Mouse (Mus musculus) ES-E14 (cell line): Measurements from ENCODE around the gene Syt10. TPM values are rescaled to one million over a fixed set of nuclear protein-coding genes. Genes with fewer than 3 reads are reported as not detected.
"Not testable (repeated sequence)": the region's sequence is repeated elsewhere in the genome, so short reads cannot be mapped to it uniquely, and the experiment has no call there.

Experiments used
- DNase-seq: peaks from one replicate; pipeline ENCODE4 v3.0.0-alpha.2; 2013; ENCODE audit warnings: low read depth, low spot score
- H3K27ac ChIP-seq: 2 replicates; pipeline ENCODE4 v1.5.1; 2012; ENCODE audit warnings: low read depth, mild to moderate bottlenecking, low read length, moderate library complexity, mixed read lengths; ENCODE audit not compliant: poor library complexity, insufficient read depth, severe bottlenecking
- H3K36me3 ChIP-seq: 2 replicates; pipeline ENCODE4 v1.6.1; 2012; ENCODE audit warnings: mild to moderate bottlenecking, low read length, moderate library complexity, mixed read lengths; ENCODE audit not compliant: control insufficient read depth, poor library complexity, insufficient read depth, severe bottlenecking
- H3K4me1 ChIP-seq, 2 experiments: fragments of 150-350 bp in 1 of 2; sonication (generic) in 1 of 2; 2 replicates each; pipeline ENCODE4 v1.6.1; 2012; ENCODE audit warnings: low read length in 2 of 2, mild to moderate bottlenecking in 1 of 2, mixed read lengths in 1 of 2; ENCODE audit not compliant: control insufficient read depth in 2 of 2, insufficient read depth in 2 of 2, poor library complexity in 1 of 2
- H3K4me3 ChIP-seq, 2 experiments: fragments of 150-350 bp in 1 of 2; sonication (generic) in 1 of 2; 2 replicates each; pipeline ENCODE4 v1.5.1; 2012; ENCODE audit warnings: low read length in 2 of 2, low read depth in 1 of 2, mild to moderate bottlenecking in 1 of 2, mixed read lengths in 1 of 2; ENCODE audit not compliant: insufficient read depth in 1 of 2, poor library complexity in 1 of 2, severe bottlenecking in 1 of 2
- H3K9ac ChIP-seq: 2 replicates; pipeline ENCODE4 v1.6.1; 2012; ENCODE audit warnings: low read depth, mild to moderate bottlenecking, low read length, mixed read lengths; ENCODE audit not compliant: poor library complexity, insufficient read depth, severe bottlenecking
- H3K9me3 ChIP-seq: fragments of 150-350 bp; sonication (generic); 2 replicates; pipeline ENCODE4 v1.6.1; 2012; ENCODE audit warnings: low read depth, mild to moderate bottlenecking, low read length; ENCODE audit not compliant: control insufficient read depth, insufficient read depth
- CHD2 ChIP-seq: IDR thresholded peaks from 2 replicates; pipeline ENCODE4 v1.6.1; 2014; ENCODE audit warnings: mild to moderate bottlenecking, low read depth, low read length, inconsistent platforms
- HCFC1 ChIP-seq: IDR thresholded peaks from 2 replicates; pipeline ENCODE4 v1.6.1; 2012; ENCODE audit warnings: low read length, inconsistent platforms, borderline replicate concordance; ENCODE audit not compliant: insufficient read depth
- MAFK ChIP-seq: IDR thresholded peaks from 2 replicates; pipeline ENCODE4 v1.6.1; 2014; ENCODE audit warnings: mild to moderate bottlenecking, low read depth, low read length, inconsistent platforms; ENCODE audit not compliant: insufficient read depth
- ZC3H11A ChIP-seq: IDR thresholded peaks from 2 replicates; pipeline ENCODE4 v1.6.1; 2012; ENCODE audit warnings: low read depth, mild to moderate bottlenecking, inconsistent platforms, low read length, borderline replicate concordance
- ZNF384 ChIP-seq: IDR thresholded peaks from 2 replicates; pipeline ENCODE4 v1.6.1; 2012; ENCODE audit warnings: low read depth, low read length, inconsistent platforms
- in situ Hi-C, 2 experiments: fragments of 600-800 bp; cut with MboI; formaldehyde crosslinking; loops; one replicate each; pipeline ENCODE4 v1.15.1; 2025; ENCODE audit warnings: low sequenced_read_pairs in 2 of 2, inconsistent platforms in 1 of 2; ENCODE audit not compliant: unreplicated experiment in 2 of 2
- total RNA-seq: library from RNA; depleted of rRNA; stranded (reverse); fragments of 300-350 nt; gene quantifications from 2 replicates; pipeline ENCODE4 v1.2.3, GENCODE M21; 2012; rRNA removed

Syt10 gene
- total RNA-seq, 1 experiment = not detected

- in situ Hi-C loops = no loop called here
- Histone ChIP-seq H3K4me3 (no peak overlapping the region), H3K4me1 (no peaks in the 10 kb centered on the region), H3K27ac (no peak overlapping the region), H3K9ac (no peak overlapping the region), H3K36me3 (no peaks in the 10 kb centered on the region), H3K9me3 (no peaks in the 10 kb centered on the region)
- TF ChIP-seq MAFK (no peak), HCFC1 (no peak), ZC3H11A (no peak), ZNF384 (no peak), CHD2 (no peak)
- no peak for DNase-seq
Observed at GRCm38 (mm10) chr15:89779928-89780327, 61.7 kb downstream of the Syt10 start.

- H3K4me1 ChIP-seq, H3K9ac ChIP-seq, H3K27ac ChIP-seq, in situ Hi-C loops, H3K9me3 ChIP-seq, H3K4me3 ChIP-seq, H3K36me3 ChIP-seq: not testable (repeated sequence)
- DNase-seq = peak; percentile 12
Observed at GRCm38 (mm10) chr15:89766016-89766415, 75.6 kb downstream of the Syt10 start.

- in situ Hi-C loops = no loop called here
- no peaks in the 10 kb centered on the region for H3K9me3 ChIP-seq
- no peak overlapping the region for H3K9ac ChIP-seq
- DNase-seq = no peak
- no peak overlapping the region for H3K4me3 ChIP-seq
- no peak for TF ChIP-seq CHD2
- peaks cover 0 to 2% of the 10 kb centered on the region in 2 experiments; a peak in 1 of 4 replicates for H3K4me1 ChIP-seq
- no peak overlapping the region for H3K27ac ChIP-seq
- no peaks in the 10 kb centered on the region for H3K36me3 ChIP-seq
Observed at GRCm38 (mm10) chr15:89733611-89734010, 108.0 kb downstream of the Syt10 start.

Other genes starting within 250 kb of the Syt10 start
- gene Rabl2, start 249.9 kb downstream of the Syt10 start, total RNA-seq = 4.1 and 8.3 TPM in 2 replicates